Mouse (Mus musculus) liver, postnatal 0 days (tissue): ENCODE measurements around the gene Wipf3.

Experiments used
- CTCF ChIP-seq: sonication (generic); IDR thresholded peaks from 2 replicates; pipeline ENCODE4 v1.5.1; 2016; ENCODE audit warnings: antibody characterized with exemption, low read depth
- EP300 ChIP-seq: IDR thresholded peaks from 2 replicates; pipeline ENCODE4 v1.6.1; 2016; ENCODE audit warnings: antibody characterized with exemption, low read depth, mild to moderate bottlenecking

- TF ChIP-seq CTCF: no peak
- TF ChIP-seq EP300: no peak
Observed at GRCm38 (mm10) chr6:54393886-54394285, 35.5 kb upstream of the Wipf3 start.
